Mouse (Mus musculus): ENCODE data around the gene Pax2.
A peak's percentile ranks its signal among the peaks of the same experiment; 100 is the strongest.
"Not testable (repeated sequence)": the region's sequence is repeated elsewhere in the genome, so short reads cannot be mapped to it uniquely, and the experiment has no call there.

Pax2 gene

DNA sequence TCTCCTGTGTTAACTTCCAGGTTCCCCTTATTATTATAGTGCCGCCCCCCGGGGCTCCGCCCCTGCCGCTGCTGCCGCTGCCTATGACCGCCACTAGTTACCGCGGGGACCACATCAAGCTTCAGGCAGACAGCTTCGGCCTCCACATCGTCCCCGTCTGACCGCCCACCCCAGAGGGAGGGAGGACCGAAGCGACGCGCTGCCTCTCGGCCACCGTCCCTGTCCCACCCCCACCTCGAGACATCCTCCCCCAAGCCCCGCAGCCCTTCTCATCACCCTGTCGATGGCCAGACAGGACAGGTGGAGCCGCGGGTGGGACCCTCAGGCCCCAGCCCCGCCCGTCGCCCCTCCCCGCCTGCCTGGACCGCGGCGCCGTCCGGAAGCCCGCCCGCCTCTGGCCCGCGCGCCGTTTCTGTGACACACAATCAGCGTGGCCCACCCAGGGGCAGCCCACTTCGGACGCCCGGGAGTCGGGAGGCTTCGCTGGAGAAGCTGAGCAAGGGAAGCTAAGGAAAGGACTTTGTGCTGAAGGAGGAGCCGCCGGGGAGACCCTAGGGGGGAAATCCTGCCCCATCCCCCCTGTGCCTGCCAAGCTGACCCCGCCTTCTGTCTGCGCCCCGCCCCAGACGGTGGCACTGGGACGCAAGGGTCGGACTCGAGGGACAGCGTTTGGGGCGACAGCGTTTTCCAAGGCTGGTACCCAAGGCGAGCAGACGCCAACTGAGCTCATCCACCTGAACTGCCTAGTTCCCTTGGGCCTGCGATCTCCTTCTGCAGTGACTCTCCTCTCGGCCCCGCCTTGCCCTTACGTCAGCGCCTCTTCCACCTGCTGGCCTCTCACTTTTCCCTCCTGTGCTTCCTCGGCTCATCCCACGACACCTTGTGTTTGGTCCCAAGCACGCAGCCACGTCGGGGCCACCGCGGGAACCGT lies 80.4 kb downstream of the Pax2 start:
- DNase-seq: peak; percentile 17 to 42

DNA sequence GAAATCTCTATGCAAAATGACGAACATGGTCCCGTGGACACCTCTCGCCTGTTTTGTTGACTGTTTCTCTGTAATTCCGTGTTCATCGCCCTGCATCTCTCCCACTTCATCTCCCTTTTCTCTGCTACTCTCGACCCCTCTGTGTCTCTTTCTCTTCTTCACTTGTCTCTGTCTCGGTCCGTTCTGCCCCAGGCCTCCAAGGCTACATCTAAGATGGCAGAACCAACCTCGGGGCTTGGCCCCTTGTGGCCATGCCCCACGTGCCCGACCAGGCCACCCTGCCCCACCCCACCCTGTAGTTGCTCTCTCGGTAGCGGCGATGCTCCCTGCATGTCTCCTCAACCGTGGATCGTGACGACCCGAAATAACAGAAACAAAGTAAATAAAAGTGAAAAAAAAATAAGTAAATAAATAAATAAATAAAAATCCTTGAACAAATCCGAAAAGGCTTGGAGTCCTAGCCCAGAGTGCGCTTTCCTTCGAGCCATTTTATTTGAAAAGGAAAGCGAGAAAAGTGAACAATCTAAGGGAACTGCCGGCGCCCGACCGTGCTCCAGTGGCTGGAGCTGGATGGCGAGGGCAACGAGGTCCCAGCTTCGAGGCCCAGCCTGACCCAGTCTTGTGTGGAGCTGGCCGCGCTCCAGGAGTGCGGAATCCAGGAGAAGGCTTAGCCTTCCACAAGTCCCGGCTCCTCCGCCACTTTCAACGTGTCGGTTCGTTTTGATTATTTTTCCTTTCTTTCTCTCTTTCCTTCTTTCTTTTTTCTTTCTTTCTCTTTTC lies 81.8 kb downstream of the Pax2 start:
- DNase-seq: peak; percentile 11 to 51

DNA sequence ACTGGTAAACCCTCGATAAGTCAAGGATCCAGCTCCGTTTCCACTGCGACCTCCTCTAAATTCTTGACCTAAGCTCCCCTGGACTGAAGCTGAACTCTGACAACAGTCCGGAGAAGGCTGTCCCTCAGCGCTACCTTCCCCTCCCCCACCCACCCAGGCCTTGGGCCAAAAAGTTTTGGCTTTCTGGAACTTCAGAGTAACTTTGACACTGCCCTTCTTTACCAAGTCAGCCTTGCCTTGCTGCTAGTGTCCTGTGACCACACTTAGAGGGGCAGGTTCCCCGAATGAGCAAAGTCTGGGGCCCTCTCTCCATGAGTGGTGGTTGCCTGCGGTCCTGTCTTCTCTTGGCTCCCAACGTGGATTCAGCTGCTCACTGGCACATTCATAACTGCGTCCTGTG lies 82.5 kb downstream of the Pax2 start:
- no peak for DNase-seq

DNA sequence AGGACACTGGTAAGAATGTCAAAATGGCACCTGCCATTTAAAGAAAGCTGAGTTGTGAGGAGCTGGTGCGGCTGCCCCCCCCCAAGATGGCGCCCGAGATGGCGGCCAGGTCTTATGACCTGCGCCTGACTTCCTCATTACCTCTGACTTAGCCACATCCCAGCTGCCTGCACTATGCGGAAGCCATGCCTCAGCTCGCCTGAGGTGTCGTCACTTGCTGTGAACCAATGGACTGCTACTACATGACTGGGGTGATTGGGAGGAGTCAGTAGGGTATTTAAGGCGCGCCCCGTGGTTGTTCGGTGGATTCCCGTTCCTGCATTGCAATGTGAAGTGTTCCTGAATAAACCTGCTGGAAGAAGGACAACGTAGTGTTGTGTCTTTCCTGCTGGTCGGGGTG lies 86.8 kb downstream of the Pax2 start:
- not testable (repeated sequence) for DNase-seq

DNA sequence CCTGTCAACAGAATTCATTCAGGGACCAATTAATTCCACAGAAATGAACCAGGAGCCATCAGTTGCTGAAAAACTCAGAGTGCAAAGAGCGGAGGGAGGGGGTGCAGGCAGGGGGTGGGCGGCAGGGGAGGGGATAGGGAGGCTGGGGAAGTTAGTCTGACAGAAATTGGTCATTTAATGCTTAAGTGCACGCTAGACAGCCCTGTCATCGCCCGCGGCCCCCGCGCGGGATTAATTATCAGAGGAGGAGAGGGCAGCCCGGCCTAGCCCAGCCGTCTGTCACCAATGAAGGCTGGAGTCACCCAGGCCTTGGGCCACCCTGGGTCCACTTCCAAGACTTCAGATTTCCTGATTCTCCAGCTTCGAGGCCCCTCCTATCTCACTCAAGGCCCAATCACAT lies 93.6 kb downstream of the Pax2 start:
- no peak for DNase-seq

DNA sequence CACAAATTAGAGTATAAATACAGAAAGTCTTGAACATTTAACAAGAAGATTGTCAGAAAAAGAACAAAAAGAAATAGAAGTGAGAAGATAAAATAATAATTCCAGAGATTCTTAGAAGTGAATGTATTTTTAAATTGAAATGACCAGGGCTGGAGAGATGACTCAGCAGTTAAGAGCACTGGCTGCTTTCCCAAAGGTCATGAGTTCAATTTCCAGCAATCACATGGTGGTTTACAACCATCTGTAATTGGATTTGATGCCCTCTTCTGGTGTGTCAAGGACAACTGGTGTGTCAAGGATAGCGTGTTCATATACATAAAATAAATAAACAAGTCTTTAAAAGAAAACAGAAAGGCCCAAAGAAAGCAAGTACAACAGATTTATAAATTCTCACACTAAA lies 102.8 kb downstream of the Pax2 start:
- DNase-seq: no peak

DNA sequence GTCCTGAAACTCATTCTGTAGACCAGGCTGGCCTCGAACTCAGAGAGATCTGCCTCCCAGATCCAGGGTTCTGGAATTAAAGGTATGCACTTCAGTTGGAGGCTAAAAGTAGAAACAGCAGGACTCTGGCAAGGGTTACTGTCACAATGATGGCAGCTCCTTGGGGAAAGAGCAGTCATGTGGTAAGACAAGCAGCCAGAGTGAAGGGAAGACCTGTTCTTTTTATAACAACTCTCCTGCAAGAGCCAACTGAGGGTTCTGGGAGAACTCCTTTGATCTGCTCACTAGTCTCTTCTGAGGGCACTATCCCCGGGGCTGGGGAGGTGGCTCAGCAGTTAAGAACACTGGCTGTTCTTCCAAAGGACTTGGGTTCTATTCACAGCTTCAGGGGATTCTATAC lies 112.9 kb downstream of the Pax2 start:
- no peak for DNase-seq

DNA sequence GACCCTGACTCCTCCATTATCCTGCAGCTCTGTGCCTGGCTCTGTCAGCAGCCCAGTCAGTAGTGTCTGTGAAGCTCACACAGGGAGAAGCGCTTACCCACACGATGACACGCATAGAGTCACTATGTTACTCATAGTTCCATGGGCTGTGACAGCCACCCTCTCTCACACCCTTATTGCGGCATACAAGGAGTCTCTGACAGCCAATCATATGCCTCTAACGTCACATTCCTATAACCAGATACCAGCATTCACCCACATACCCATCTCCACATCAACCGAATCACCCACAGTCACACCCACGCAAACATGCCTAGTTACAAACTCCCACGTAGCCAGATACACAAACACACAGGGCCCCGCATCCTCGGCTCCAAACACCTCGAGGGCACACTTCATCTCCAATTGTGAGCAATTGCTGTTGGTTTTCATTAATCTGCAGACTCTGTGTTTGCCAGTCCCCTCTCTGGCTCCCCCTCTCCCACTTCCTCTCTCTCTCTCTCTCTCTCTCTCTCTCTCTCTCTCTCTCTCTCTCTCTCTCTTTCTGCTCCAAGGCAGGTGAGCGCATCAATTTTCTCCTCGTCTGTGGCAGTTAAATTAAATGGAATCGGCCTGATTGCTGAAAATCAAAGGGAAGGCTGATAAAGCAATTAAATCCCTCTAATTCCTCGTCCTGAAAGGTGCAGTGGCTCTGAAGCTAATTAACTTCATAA lies 118.5 kb downstream of the Pax2 start:
- DNase-seq: no peak

DNA sequence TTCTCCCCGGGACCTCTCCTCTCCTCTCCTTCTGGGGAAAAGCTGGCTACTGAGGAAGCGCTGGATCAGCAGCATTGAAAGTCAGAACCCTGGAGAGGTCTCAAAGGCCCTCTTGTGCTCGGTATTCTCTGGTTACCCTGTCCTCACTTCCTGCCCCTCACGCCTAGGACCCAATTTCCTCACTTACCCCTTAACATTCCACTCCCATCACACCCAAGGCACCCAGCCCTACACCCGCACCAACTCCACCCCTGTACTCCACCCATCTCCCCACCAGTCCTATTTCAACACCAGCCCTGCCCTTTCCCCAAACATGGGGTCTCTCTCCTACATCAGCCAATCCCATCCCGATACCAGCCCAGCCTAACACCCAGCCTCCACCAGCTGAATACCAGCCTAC lies 119.1 kb downstream of the Pax2 start:
- no peak for DNase-seq

DNA sequence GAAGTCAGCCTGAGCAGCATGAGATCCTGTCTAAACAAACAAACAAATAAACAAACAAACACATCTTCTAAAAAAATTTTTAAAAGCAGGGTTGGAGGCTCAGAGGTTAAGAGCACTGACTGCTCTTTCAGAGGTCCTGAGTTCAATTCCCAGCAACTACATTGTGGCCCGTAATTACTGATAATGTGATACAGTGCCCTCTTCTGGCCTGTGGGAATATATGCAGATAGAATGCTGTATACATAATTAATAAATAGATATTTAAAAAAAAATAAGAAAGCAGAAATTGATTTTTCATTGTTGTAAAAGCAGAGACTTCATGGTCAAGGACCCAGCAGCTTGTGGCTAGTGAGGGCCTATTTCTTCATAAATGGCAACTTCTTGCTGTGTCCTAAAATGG lies 119.9 kb downstream of the Pax2 start:
- no peak for DNase-seq

DNA sequence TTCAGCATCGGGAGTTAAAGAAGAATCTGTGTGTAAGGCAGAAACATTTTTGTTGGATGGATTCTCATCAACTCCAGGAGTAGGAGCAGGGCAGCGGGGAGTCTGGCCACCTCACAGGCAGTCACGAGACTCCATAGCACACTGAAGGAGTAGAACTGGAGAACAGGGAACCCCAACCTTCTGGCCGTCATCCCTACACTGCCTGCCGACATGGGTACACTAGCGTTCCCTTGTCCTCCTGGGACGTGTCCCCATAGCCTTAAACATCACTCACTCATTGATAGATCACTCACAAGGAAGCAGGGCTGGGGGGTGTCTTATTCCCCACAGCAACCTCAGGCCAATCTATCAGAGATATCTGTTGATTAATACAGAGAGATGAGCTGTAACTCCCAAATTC lies 120.7 kb downstream of the Pax2 start:
- DNase-seq: no peak

DNA sequence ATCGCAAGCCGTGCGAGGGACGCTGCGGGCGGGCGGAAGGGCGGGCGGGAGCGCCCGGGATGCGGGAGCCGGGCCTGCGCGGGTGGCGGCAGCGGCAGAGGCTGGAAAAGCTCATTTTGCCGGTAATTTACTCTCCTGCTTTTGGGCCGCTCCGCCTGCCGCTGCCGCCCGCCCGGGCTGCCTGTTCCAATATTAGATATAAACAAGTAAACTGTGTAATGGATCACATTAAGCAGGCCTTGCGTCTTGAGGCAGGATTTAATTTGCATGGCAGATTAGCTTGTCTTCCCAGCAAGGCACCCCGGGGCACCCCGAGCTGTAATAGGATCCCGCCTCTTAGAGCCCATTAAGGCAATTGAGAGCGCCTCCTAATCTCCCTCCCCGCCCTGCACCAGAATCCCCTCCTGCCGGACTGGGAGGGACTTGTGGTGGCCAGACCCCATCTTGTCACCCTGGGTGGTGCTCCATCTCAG lies 126.7 kb downstream of the Pax2 start:
- DNase-seq: peak; percentile 57 to 68

DNA sequence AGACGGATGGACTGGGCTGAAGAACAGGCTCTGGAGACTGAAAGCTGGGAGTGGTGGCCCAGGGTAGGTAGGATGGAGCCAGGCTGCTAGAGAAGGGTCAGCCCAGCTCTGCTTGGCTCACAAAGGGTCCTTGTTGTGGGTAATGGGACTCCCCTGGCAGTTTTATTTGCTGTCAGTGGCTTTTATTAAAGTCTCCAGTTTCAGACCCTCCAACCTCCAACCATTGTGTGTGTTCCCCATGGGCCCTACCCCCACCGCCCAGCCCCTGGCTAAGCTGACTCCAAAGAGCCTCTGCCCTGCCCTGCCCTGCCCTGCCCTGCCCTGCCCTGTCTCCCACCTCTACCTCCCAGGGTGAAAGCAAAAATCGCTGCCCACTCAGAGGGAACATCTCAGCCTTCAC lies 128.5 kb downstream of the Pax2 start:
- no peak for DNase-seq

DNA sequence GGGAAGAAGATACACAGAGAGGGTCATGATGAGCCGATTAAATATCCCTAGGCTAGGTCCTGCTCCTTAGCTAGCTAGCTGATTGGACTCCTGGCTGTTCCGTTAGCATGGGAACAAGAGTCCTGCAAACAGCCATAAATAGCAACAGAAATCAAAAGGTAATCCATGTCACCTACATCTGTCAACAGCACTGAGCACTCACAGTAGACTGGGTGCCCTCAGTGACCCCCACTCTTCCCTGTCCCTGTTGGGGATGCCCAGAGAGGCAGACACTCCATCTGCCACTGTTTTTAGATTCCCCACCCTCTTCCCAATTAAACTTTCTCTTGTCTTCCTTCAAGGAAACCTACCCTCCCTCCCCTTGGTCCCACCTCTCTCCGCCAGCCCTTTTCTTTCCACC lies 130.6 kb downstream of the Pax2 start:
- DNase-seq: no peak
